Mouse (Mus musculus): ENCODE results near the gene Ago4. TPM values are rescaled to one million over a fixed set of nuclear protein-coding genes. Genes with fewer than 3 reads are reported as not detected.

Ago4 gene
- polyA plus RNA-seq, 1 experiment = 4.2 TPM

DNA sequence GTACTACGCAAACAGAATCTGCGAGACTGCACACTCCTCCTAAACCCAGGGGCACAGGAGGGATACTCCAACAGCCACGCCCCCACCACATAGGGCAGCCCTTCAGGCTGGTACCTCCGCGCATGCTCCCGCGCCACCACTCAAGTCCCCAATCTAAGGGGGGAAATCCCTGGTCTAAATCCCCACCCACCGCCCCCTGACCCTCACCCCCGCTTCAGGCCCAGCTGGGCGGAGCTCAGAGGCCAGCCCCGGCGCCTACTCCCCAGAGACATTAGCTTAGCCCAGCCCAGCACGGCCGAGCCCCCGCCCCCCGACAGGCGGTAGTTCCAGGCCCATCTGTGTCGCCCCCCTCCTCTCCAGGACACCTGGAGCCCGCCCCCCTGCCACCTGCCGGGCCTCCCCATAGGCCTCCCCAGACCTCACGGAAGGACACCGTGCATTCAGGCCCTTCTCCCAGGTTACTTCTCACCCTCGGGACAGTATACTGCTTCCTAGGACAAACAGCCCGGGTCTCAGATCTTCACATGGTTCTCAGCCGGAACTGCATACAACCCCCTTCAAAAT lies 65.5 kb downstream of the Ago4 start:
- TF ChIP-seq CTCF (IDR thresholded peaks at IDR 0.05; ENCODE audit: insufficient read depth, low read length) (no peak), POLR2A (IDR thresholded peaks at IDR 0.05; ENCODE audit: borderline replicate concordance, extremely low read depth, low read depth, low read length) (no peak)
- Histone ChIP-seq H3K4me1 (ENCODE audit: control insufficient read depth, insufficient read depth, low read length) (peaks cover 9% of the 10 kb centered on the region), H3K4me3 (replicated peaks; ENCODE audit: extremely low read depth, low read depth, low read length) (peak overlapping the region; percentile 80)
- peak; percentile 54 for DNase-seq
- WGBS = 1% methylated on average over 25 of the region's 25 CpGs

DNA sequence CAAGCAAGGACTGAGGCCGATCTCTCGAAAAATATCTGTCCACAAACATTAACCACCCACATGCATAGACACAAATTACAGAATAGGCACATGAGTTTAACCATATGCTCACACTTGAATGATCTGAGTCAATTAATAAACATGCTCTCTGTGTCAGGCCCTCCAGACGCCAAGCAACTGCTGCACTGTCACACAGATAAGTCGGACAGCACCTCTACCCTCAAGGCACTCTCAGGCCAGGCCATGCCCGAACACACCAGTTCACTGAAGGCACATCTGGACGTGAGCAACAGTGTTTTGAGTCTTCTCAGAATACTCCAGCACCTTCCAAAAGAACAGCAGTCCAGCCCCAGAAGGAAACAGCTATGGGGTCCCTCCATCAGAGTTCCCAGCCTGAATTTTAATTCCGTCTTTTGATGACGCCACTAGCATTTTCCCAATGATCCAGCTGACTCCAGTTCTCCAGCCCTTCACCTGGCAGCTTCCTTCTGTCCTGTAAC lies 67.0 kb downstream of the Ago4 start:
- no peak for TF ChIP-seq CTCF (IDR thresholded peaks at IDR 0.05; ENCODE audit: insufficient read depth, low read length)
- H3K4me1 ChIP-seq (ENCODE audit: control insufficient read depth, insufficient read depth, low read length) = peaks cover 9% of the 10 kb centered on the region
- H3K4me3 ChIP-seq (replicated peaks; ENCODE audit: extremely low read depth, low read depth, low read length) = no peak overlapping the region
- 51% methylated on average over 8 of the region's 8 CpGs for WGBS
- DNase-seq = no peak

DNA sequence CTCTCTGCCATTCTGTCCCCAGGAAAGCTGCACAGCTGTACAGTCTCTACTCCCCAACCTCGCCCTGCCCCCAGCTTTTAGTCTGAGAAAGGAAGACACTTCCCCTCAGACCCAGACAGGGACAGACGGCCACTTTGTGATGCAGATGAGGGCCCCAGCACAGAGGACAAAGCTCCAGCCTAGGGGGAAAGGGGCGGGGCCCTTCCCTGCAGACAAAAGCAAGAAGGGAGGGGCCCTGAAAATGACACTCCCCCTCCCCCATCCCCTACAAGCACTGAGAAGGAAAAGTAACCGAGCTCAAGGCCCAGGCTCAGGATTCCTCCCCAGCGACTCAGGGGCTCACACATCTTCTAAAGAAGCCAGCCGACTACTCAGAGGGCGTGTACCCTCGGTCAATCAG lies 67.4 kb downstream of the Ago4 start:
- H3K4me3 ChIP-seq (replicated peaks; ENCODE audit: extremely low read depth, low read depth, low read length) = no peak overlapping the region
- no peak for TF ChIP-seq CTCF (IDR thresholded peaks at IDR 0.05; ENCODE audit: insufficient read depth, low read length)
- TF ChIP-seq POLR2A (IDR thresholded peaks at IDR 0.05; ENCODE audit: borderline replicate concordance, extremely low read depth, low read depth, low read length) = no peak
- peaks cover 9% of the 10 kb centered on the region for H3K4me1 ChIP-seq (ENCODE audit: control insufficient read depth, insufficient read depth, low read length)
- no peak for DNase-seq
- WGBS = 33% methylated on average over 8 of the region's 8 CpGs

DNA sequence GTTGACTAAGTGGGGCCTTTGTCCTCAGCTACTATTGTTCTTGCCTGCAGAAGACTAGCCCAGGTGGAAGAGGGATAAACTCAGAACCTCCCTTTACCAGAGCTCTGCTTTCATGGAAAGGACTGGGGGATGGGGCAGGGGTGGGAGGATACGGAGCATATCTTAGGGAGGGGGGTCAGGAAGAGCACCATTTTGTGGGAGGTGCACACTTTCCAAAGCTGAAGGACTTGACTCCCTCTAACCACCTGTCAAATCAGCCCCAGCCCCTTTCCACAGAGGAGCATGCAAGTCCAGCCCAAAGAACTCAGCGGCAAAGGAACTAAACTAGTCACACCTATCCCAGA lies 68.4 kb downstream of the Ago4 start:
- Histone ChIP-seq H3K4me3 (replicated peaks; ENCODE audit: extremely low read depth, low read depth, low read length) (no peak overlapping the region), H3K4me1 (ENCODE audit: control insufficient read depth, insufficient read depth, low read length) (peaks cover 9% of the 10 kb centered on the region)
- TF ChIP-seq CTCF (IDR thresholded peaks at IDR 0.05; ENCODE audit: insufficient read depth, low read length) (no peak), POLR2A (IDR thresholded peaks at IDR 0.05; ENCODE audit: borderline replicate concordance, extremely low read depth, low read depth, low read length) (no peak)
- DNase-seq = no peak
- WGBS = 50% methylated on average over 2 of the region's 2 CpGs

DNA sequence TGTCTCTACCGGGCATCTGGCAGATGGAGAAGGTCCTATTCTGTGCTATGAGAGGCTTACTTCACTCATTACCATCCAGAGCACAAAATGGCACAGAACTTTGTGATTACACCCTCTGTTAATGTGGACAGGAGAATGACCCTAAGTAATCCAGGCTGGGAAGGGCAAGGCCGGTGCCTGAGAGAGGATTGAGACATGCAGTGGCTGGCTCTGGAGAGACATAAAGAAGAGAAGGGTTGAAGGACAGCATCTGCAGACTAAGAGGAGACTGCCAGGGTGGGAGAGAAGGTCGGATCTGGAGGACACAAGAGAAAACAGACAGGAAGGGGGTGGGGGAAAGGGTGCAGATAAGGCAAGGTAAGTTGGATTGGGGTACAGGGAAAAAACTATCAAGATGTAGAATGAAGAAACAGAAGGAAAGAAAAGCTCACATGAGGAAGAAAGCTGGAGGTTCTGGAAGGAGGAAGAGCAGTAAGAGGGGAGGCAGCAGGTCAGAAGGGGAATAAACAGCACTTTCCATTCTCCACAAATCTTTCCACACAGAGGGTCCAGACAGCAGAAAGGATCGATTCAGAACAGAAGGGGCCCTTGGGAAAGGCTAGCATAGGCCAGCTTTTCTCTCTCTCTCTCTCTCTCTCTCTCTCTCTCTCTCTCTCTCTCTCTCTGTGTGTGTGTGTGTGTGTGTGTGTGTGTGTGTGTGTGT lies 68.9 kb downstream of the Ago4 start:
- WGBS = 41% methylated on average over 4 of the region's 4 CpGs
- H3K4me3 ChIP-seq (replicated peaks; ENCODE audit: extremely low read depth, low read depth, low read length) = no peak overlapping the region
- TF ChIP-seq POLR2A (IDR thresholded peaks at IDR 0.05; ENCODE audit: borderline replicate concordance, extremely low read depth, low read depth, low read length) (no peak), CTCF (IDR thresholded peaks at IDR 0.05; ENCODE audit: insufficient read depth, low read length) (no peak)
- H3K4me1 ChIP-seq (ENCODE audit: control insufficient read depth, insufficient read depth, low read length) = peaks cover 9% of the 10 kb centered on the region
- no peak for DNase-seq

DNA sequence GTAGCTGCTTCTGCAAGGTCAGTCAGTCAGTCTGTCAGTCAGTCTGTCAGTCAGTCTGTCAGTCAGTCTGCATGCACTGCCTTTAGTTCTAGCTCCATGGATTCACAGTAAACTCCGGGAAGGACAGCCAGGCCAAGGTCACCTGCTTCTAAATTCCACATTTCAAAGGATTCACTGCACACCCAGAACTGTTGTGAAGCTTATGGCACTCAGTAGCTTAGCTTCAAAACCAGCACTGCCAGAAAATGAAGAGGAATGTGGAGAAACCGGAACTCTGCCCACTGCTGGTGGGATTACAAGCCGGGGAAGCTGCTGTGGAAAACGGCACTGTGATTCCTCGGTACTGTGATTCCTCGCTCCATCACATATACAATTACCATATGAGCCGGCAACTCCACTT lies 77.8 kb downstream of the Ago4 start:
- Histone ChIP-seq H3K4me3 (replicated peaks; ENCODE audit: extremely low read depth, low read depth, low read length) (no peak overlapping the region), H3K4me1 (ENCODE audit: control insufficient read depth, insufficient read depth, low read length) (0 out of 2 replicates have a peak, but pooled peaks cover 2% of the 10 kb centered on the region)
- no peak for DNase-seq
- TF ChIP-seq POLR2A (IDR thresholded peaks at IDR 0.05; ENCODE audit: borderline replicate concordance, extremely low read depth, low read depth, low read length) (no peak), CTCF (IDR thresholded peaks at IDR 0.05; ENCODE audit: insufficient read depth, low read length) (no peak)
- WGBS = 77% methylated on average over 7 of the region's 7 CpGs

DNA sequence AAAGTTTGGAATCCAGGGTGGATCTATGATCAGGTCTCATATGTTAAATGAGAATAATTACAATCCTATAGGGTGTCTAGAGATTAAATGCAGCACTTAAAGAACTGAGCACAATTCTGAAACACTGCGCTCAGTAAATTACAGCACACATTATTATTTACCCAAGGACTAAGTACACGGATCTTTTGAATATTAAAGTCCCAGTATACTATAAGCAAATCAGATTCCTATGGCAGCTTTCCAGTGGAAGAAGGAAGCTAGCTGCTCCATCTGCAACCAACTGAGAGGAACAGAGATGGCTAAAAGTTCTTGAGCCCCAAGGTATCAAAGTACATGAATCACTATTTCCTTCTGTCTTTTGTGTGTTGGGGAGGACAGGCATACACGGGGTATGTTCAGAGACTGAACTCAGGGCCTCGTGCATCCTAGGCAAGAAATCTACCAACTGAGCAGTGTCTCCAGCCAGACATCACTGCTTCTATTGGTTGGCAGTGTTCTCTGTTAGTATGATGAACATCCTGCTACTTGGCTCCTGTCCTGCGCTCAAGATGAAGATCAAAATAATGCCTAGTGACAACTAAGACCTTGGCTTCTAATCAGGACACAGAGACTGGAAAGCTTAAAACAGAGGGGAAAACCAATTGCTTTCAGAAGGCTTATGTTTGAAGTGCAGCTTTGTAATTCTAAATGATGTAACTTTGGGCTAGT lies 78.6 kb downstream of the Ago4 start:
- TF ChIP-seq CTCF (IDR thresholded peaks at IDR 0.05; ENCODE audit: insufficient read depth, low read length) (no peak), POLR2A (IDR thresholded peaks at IDR 0.05; ENCODE audit: borderline replicate concordance, extremely low read depth, low read depth, low read length) (no peak)
- Histone ChIP-seq H3K4me3 (replicated peaks; ENCODE audit: extremely low read depth, low read depth, low read length) (no peak overlapping the region), H3K4me1 (ENCODE audit: control insufficient read depth, insufficient read depth, low read length) (0 out of 2 replicates have a peak, but pooled peaks cover 2% of the 10 kb centered on the region)
- WGBS = 67% methylated on average over 5 of the region's 5 CpGs
- no peak for DNase-seq

DNA sequence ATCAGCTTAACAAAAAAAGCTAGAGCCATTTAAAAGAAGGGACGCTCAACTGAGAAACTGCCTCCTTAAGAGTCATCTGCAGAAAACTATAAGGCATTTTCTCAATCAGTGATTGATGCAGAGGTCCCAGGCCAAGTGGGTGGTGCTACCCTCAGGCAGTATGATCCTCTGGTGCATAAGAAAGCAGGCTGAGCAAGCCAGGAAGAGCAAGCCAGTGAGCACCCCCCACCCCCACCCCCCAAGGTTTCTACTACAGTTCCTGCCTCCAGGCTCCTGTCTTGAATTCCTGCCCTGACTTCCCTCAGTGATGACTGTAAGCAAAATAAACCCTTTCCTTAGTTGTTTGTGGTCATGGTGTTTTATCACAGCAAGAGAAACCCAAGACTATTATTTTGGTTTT lies 83.0 kb downstream of the Ago4 start:
- Histone ChIP-seq H3K4me1 (ENCODE audit: control insufficient read depth, insufficient read depth, low read length) (0 out of 2 replicates have a peak, but pooled peaks cover under 1% of the 10 kb centered on the region), H3K4me3 (replicated peaks; ENCODE audit: extremely low read depth, low read depth, low read length) (no peak overlapping the region)
- 91% methylated on average over 1 of the region's 1 CpGs for WGBS
- no peak for TF ChIP-seq CTCF (IDR thresholded peaks at IDR 0.05; ENCODE audit: insufficient read depth, low read length)
- TF ChIP-seq POLR2A (IDR thresholded peaks at IDR 0.05; ENCODE audit: borderline replicate concordance, extremely low read depth, low read depth, low read length) = no peak
- DNase-seq = no peak

DNA sequence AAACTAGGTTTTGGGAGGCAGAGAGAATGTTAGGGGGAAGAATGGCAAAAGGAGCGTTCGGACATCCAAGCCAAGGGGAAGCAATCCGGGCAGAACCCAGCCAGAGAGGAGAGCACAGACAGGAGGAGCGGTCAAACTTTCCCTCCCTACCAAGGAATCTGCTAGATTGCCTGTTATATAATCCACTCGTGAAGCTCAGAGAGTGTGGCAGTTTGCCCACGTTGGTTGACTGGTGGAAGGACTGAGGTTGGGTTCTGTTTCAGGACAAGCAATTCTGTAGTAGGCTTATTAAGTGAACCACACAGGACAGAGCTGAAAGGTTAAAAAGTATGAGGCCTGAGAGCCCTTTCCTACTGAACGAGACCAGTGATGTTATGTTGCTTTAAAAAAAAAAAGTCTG lies 86.1 kb downstream of the Ago4 start:
- Histone ChIP-seq H3K4me1 (ENCODE audit: control insufficient read depth, insufficient read depth, low read length) (no peaks in the 10 kb centered on the region), H3K4me3 (replicated peaks; ENCODE audit: extremely low read depth, low read depth, low read length) (no peak overlapping the region)
- WGBS = 70% methylated on average over 7 of the region's 7 CpGs
- peak; percentile 20 for DNase-seq
- TF ChIP-seq POLR2A (IDR thresholded peaks at IDR 0.05; ENCODE audit: borderline replicate concordance, extremely low read depth, low read depth, low read length) (no peak), CTCF (IDR thresholded peaks at IDR 0.05; ENCODE audit: insufficient read depth, low read length) (no peak)

All from lung, adult 2 months (tissue).